Mouse (Mus musculus) spleen, adult 18-20 months (tissue): ENCODE data around the gene Fbn1.
A peak's percentile ranks its signal among the peaks of the same experiment; 100 is the strongest.
"Not testable (repeated sequence)": the region's sequence is repeated elsewhere in the genome, so short reads cannot be mapped to it uniquely, and the experiment has no call there.

Experiments used
- DNase-seq, 2 experiments: peaks; one replicate each; pipeline ENCODE4 v3.0.0; 2022; ENCODE audit warnings: mixed read lengths in 2 of 2

Fbn1 gene

DNA sequence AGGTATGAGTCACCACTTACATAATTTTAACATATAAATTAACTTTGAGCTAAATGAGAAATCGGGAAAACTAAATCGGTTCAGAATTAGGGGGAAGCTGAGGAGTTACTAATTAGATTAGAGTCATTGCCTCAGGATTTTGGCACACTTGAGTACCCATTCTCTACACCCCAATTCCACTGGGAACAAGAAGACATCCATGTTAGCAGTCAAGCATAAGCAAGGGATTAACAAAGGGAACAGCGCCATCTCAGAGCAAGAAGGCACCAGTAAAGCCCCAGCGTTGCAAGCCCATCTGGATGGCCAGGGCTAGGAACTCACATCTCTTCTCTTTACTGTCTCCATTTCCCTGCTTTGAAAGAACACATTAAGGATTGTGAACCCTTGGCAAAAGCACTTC lies 222.0 kb downstream of the Fbn1 start:
- no peak for DNase-seq

DNA sequence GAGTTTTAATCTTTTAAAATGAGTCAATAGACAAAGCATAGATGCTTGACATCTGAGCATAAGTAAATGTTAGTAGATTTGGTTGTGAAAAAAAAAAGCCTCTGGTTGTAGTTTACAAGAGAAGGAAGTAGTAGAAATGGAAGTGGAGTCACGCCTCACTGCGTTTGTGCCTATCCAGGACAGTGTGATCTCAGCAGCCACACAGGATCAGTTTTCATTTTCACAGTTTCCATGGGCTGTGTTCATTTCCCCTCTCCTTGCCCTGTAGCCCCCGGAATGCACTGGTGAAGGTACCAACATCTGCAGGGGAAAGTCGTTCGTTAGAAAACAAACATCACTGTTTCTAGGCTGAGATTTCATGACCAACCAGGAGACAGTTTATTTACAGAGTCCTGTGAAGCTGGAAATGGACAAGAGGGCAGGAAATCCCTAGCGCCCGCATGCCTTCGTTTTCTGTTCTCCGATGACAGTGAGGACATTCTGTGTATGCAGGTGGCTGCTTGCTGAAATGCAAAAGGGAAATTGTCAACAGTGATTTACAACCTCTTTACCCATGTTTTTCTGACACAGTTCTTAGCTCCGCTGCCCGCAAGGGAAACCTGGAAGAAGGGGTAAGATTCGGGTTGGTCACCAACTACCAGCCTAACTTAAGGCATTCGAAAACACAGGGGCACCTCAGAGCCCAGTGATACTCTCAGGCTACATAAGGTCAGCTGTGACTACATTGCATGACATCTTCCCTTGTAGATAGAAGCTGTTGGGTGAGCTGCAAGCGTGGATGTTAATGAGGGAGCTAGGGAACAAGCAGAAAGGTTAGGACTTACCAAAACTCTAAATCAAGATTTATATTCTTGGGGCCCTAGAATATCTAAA lies 225.2 kb downstream of the Fbn1 start:
- DNase-seq = peak in 1 of 2 experiments; percentile 13

DNA sequence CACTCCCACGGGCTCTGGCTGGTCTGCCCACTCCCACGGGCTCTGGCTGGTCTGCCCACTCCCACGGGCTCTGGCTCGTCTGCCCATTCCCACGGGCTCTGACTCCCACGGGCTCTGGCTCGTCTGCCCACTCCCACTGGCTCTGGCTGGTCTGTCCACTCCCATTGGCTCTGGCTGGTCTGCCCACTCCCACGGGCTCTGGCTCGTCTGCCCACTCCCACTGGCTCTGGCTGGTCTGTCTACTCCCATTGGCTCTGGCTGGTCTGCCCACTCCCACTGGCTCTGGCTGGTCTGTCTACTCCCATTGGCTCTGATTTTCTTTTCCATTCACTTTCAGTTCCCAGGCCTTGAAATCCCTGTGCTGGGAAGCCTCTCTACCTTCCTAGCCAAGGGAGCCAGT lies 227.8 kb downstream of the Fbn1 start:
- DNase-seq = not testable (repeated sequence)

DNA sequence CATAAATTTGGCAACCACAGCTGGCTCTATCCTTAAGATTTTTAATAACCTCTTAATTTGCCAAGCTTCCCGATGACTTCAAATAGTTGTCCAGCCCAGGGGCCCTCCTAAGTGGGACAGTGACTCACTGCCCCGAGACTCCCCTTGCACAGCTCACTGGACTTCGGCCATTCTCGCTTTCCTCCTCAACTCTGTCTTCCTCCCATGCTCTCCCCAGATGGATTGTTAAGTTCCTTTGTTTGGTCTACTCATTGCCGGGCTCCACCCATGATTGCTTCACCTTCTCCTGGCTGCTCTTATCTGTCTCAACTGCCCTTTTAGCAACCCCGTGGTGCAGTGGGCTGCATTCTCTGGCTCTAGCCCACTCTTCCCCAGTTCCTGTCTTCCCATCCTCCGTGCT lies 229.3 kb downstream of the Fbn1 start:
- DNase-seq = no peak

DNA sequence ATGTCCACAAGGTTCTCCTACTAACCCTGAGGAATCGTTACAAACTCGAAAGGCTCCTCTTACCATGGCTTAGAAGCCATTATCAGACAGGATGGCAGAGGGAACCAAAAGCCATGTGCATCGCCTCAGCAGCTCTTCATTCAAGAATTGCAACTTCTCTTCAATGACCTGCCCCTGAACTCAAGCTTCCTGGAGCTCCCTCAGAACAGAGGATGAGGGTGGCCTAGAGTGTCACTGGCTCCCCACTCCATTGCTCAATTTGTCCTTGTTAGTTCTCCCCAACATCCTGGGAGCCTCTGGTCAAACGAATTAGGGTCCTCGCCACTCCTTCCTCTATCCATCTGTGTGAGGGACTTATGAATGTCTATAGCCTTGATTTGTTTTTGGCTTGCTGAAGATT lies 231.1 kb downstream of the Fbn1 start:
- DNase-seq = no peak

DNA sequence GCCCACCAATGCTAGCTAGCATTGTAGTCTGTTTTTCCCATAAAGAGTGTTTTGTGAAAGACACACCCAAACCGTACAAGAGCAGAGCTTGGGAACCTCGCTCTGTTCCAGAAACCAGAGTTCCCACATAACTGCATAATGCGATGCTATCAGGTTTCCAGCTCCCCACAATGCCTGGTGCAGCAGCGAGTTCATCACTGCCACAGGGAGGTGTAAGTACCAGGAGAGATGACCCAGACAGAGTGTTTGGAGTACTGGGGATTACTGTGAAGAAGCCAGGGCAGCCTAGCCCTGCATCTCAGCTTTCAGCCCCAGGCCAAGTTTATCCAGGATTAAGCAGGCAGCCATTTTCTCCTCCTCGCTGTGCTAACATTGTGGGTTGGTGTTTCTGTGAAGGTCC lies 232.2 kb downstream of the Fbn1 start:
- DNase-seq = no peak

DNA sequence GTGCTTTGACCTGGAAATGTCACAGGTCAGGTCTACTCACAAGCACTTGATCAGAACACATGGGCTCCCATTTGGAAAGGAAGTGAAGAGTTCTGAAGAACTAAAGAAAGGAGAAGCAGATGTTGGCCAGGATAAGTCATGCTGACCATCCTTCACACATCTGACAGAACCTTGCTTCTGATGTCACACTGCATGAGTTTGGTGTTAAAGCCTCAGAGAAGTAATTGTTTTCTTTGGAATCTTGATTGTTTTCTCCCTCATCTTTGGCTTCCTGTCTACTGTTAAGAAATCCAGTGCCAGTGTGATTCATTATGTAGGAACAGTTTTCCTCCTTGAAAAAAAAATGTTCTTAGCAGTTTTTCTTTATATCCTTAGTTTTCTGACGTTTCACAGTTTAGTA lies 238.9 kb downstream of the Fbn1 start:
- DNase-seq = no peak

DNA sequence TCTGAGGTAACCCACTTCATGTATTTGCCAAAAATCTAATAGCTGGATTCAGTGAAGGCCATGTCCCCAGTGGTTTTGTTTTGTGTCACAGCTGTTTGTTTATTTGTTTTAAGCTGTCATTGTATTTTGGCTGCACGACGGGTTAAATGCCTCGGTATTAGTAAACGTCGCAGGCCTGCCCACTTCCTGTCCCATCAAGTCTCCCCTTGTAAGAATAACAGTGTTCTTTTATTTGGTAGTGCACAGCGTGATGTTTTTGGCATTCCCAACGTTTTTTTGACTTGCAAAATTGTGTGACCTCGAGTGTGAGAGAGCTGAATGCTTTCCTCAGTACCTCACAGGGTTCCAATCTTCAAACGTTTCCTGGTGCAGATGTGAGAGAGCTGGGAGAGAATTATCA lies 244.0 kb downstream of the Fbn1 start:
- DNase-seq = no peak

DNA sequence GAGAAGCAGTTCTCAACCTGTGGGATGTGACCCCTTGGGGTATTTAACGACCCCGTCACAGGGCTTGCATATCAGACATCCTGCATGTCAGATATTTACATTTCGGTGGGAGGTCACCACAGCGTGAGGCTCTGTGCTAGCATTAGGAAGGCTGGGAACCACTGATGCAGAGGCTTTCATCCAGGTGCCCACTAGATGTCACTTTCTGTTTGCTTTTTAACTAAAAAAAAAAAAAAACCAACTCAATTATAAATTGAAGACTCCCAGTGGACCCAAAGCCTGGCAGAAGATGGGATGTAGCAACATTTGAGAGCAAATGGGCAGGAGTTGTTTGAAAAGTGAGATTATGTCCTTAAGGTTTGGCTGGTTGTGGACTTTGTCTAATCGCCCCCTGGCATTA lies 244.7 kb downstream of the Fbn1 start:
- DNase-seq = no peak

DNA sequence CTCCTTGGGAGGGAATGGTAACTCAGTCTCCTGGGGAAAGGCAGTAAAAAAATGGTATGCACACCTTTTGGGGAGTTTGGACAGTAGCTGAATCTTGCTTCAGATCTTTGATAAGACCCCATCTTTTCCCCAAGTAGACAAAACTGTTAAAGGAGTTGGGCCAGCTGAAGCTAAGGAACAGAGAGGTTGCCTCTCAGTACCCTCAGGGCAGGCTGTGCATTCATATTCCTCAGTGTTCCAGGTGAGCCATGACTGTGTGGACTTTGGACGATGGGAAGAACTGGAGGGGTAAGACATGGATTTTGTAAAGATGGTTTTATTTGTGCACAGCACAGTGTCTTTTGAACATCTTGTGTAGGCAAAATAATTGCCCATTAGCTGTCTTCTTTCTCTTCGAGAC lies 247.5 kb downstream of the Fbn1 start:
- no peak for DNase-seq

DNA sequence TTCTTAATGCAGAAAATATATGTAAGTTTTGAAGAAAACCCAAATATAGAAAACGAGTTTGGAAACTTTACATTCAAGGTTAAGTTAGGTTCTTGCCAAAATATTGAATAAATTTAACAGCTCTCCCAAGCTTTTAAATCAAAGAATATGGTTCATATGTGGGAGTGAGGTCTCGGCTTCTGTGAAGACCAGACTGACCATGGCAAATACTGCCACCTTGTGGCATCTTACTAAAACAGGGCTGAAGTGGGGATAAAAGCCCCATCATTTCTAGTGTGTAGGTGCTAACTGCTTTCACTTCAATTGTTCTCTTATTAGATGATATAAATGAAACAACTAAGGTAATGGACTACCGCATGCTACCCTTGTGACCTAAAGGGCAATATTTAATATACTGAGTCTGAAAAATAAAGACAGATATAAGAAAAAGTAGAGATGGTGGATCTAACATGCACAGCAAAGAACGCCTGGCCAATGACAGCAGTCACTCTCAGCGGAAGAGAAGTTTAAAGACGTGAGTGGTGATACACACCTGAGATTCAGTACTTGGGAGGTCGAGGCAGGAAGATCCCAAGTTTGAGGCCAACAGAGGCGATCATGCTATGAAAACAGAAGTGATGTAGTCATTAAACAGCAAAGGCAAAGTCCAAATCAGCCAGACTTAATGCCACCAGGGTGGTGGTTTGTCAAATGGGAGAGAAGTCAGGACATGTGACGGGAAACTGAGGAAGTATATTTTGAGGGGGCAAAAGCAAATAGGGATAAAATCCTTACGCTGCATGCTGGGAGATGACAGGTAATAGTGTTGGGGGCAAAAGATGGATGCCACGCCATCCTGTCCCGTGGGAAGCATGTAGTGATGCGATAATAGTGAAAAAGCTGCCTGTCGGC lies 248.3 kb downstream of the Fbn1 start:
- DNase-seq = no peak

DNA sequence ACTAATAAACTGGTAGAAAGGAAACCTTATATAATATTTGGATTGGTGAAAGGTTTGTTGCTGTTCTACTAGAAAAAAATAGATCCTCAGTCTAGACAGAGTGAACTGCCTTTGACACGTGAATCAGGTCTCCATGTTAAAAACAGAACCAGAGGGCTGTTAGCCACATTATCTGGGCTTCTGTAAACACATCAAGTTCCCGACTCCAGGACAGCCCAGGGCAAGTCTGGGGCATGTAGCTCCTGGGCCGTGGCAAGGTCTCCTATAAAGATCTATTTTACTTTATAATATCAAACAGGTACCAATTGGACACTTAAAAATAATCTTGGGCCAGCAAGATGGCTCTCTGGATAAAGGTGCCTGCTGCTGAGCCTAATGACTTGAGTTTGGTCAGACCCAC lies 251.9 kb downstream of the Fbn1 start:
- no peak for DNase-seq

DNA sequence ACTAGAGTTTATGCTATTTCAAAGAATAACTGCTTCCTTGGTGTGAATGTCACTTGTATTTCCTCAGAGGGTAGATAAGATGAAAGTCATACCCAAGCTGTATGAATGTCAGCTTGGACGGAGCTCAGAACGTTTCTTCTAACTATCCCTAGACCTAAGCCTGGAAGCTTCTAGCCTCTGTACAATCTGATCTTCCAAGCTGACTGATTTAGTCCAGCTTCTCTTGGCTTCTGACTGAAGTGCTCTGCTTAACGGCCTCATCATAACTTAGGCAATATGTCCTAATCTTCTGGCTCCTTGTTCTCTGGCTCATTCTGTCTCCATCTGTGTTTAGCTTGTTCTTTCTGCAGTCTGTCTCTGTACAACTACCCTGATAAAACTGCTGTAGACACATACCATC lies 253.2 kb downstream of the Fbn1 start:
- no peak for DNase-seq

DNA sequence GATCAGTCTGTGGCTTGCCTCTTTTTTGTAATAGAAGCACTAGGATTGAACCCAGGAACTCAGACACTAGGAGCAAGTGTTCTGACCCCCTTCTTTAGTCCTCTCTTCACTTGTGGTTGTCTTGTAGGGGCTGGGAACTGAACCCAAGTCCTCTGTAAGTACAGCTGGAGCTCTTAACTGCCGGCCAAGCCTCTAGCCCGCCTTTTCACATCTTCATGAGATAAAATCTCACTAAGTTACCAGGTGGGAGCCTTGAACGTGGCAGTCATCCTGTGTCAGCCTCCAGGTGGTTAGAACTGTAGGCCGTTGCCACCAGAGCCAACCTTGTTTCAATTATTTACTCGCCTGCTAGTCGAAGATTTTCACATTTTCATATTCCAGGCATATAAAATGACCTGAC lies 254.1 kb downstream of the Fbn1 start:
- DNase-seq = no peak

DNA sequence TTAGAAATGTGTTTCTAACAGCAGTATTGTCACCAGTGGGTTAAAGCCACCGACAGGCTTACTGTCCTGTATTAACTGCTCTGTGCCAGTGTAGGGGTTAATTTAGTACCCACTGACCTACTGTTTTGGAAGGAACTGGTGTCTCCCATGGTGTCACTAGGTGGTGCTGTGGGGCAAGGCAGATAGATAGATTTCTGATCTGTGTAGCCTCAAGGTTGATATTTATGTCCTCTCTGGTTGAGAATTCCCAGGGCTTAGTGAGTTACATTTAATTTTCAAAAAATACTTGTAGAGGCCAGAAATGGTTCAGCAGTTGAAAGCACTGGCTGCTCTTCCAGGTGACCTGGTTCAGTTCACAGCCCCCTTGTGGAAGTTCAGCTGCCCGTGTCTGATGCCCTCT lies 255.5 kb downstream of the Fbn1 start:
- DNase-seq = peak in 1 of 2 experiments; percentile 54

DNA sequence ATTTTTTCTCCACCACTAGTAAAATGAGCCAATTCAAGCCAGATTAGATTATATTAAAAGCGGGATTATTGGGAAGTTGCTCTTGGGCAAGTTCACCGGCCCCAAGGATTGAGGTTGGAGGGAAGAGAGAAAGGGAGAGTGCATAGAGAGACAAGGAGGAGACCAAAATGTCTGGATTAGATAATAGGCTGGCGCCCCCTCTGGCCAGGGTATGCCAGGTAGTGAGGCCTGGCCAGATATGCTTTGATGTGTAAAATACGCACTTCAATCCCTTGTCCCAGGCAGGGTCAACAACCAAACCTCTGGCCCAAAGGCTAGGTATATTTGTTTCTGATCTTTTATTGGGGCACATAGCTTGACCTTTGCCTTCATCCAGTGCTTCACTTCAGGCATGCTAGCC lies 256.0 kb downstream of the Fbn1 start:
- peak in 1 of 2 experiments; percentile 14 for DNase-seq
